Comparison of ENCODE assay signal across 14 mouse cellular contexts in the genomic region with DNA sequence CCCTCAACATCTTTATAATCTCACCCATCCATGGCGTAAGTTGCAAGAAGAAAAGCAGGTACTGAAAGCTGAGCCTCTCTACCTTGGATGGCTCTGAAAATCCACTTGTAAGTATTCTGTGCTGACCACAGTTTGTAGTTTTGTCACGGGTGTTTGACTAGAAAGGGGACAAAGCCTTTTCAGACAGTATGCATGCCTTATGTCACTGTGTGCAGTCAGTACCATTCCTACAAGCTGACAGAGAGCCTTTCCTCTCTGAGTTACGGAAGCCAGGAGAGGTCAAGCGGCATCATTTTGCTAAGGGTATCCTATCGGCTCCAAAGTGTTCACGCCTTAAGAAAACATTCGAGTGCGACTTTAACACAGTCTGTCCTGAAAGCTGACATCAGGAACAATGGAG.
"Had no signal": no experiment of that assay in that cellular context is flagged by ENCODE, and none has a peak within 500 bp of the region (broad histone marks: within the 10 kb centered on the region; RNA-seq: fewer than 3 reads in every experiment).

No protein-coding gene starts in this region.

- H3K27me3 ChIP-seq: limb, embryonic 15.5 days; liver, embryonic 12.5 days; neural tube, embryonic 15.5 days had no signal

- H3K36me3 ChIP-seq: limb, embryonic 15.5 days; liver, embryonic 12.5 days; neural tube, embryonic 15.5 days had no signal

- H3K9ac ChIP-seq: limb, embryonic 15.5 days; liver, embryonic 12.5 days; lung, embryonic 14.5 days; neural tube, embryonic 15.5 days had no signal

- H3K4me1 ChIP-seq: liver, embryonic 12.5 days had no signal

- ATAC-seq: liver, embryonic 12.5 days had no signal

- H3K4me2 ChIP-seq: limb, embryonic 15.5 days; liver, embryonic 12.5 days; lung, embryonic 14.5 days; neural tube, embryonic 15.5 days had no signal

- H3K4me3 ChIP-seq: limb, embryonic 15.5 days; liver, embryonic 12.5 days; myocyte; neural tube, embryonic 15.5 days had no signal

- H3K27ac ChIP-seq: limb, embryonic 15.5 days; liver, embryonic 12.5 days; neural tube, embryonic 15.5 days had no signal

- H3K9me3 ChIP-seq: limb, embryonic 15.5 days; liver, embryonic 12.5 days; neural tube, embryonic 15.5 days had no signal

- DNase-seq: kidney, adult 8-10 months; kidney, postnatal 25 days; layer of hippocampus, adult 9-11 months; layer of hippocampus, postnatal 36 days; lung, embryonic 14.5 days; lung, postnatal 10 days; lung, postnatal 4 days; right cerebral cortex, adult 18-20 months; right cerebral cortex, postnatal 25 days; thymus, postnatal 4 days had no signal
